ENCODE assay signal across 8 mouse cellular contexts in genomic region chr11:69150444-69150843, GRCm38 (mm10). TPM values are rescaled to one million over a fixed set of nuclear protein-coding genes. Genes with fewer than 3 reads are reported as not detected.
A peak's percentile ranks its signal among the peaks of the same experiment; 100 is the strongest.
DNase-seq lines count a peak whose midpoint lies in the region; ATAC-seq and TF ChIP-seq lines count a peak whose summit lies in the region.

No protein-coding gene starts in this region.

- TF ChIP-seq CTCF in ES-Bruce4 (IDR thresholded peaks at IDR 0.05; ENCODE audit: low read depth, low read length) = peak; percentile 44

- no peaks in the 10 kb centered on the region for H3K4me1 ChIP-seq in ES-Bruce4 (ENCODE audit: control insufficient read depth, insufficient read depth, low read length)
- H3K4me1 ChIP-seq in embryonic facial prominence, embryonic 11.5 days (ENCODE audit: control insufficient read depth, insufficient read depth, low read length) = peaks cover 3% of the 10 kb centered on the region; the same call in 1 of the 2 replicates
- no peaks in the 10 kb centered on the region for H3K4me1 ChIP-seq in heart, embryonic 16.5 days (ENCODE audit: control insufficient read depth, insufficient read depth, low read length)
- peaks cover 3% of the 10 kb centered on the region; the same call in 1 of the 2 replicates for H3K4me1 ChIP-seq in lung, embryonic 16.5 days (replicated peaks; ENCODE audit: control insufficient read depth, insufficient read depth, low read length)

- TF ChIP-seq EP300 in ES-Bruce4 (IDR thresholded peaks at IDR 0.05; ENCODE audit: insufficient read depth, low read depth, low read length) = no peak

- H3K9ac ChIP-seq in ES-Bruce4 (ENCODE audit: low read depth, poor library complexity, severe bottlenecking) = peak overlapping the region; percentile 21
- no peak overlapping the region; the same call in 1 of the 2 replicates for H3K9ac ChIP-seq in embryonic facial prominence, embryonic 11.5 days (replicated peaks; ENCODE audit: low read length)
- peak overlapping the region; percentile 32; the same call in 1 of the 2 replicates for H3K9ac ChIP-seq in heart, embryonic 16.5 days (ENCODE audit: low read length)
- H3K9ac ChIP-seq in lung, embryonic 16.5 days (ENCODE audit: low read length) = peak overlapping the region; percentile 15; the same call in 1 of the 2 replicates

- 0 out of 2 replicates have a peak, but pooled peaks have one; percentile 29 for ATAC-seq in embryonic facial prominence, embryonic 11.5 days (replicated peaks; ENCODE audit: insufficient number of reproducible peaks, low FRiP score, low TSS enrichment, low read depth)
- no peak for ATAC-seq in heart, embryonic 16.5 days (replicated peaks; ENCODE audit: extremely low read depth, insufficient read depth, low FRiP score)
- ATAC-seq in lung, embryonic 16.5 days (ENCODE audit: low read depth) = 0 out of 2 replicates have a peak, but pooled peaks have one; percentile 38

- TF ChIP-seq POLR2A in ES-Bruce4 (IDR thresholded peaks at IDR 0.05; ENCODE audit: insufficient read depth, low read length) = no peak

- H3K27me3 ChIP-seq in ES-Bruce4 (ENCODE audit: control insufficient read depth, insufficient read depth, low read length, poor library complexity, severe bottlenecking) = no peaks in the 10 kb centered on the region
- H3K27me3 ChIP-seq in embryonic facial prominence, embryonic 11.5 days (ENCODE audit: control insufficient read depth, insufficient read depth, low read length) = peaks cover 3% of the 10 kb centered on the region; the same call in 1 of the 2 replicates
- 0 out of 2 replicates have a peak, but pooled peaks cover 4% of the 10 kb centered on the region for H3K27me3 ChIP-seq in heart, embryonic 16.5 days (ENCODE audit: control insufficient read depth, insufficient read depth, low read length)
- H3K27me3 ChIP-seq in lung, embryonic 16.5 days (ENCODE audit: control insufficient read depth, insufficient read depth, low read depth, low read length) = peaks cover 9% of the 10 kb centered on the region; the same call in 1 of the 2 replicates

- peak; percentile 76 for DNase-seq in adrenal gland, postnatal 25 days
- DNase-seq in embryonic facial prominence, embryonic 11.5 days (ENCODE audit: low spot score) = peak; percentile 84
- DNase-seq in kidney, postnatal 25 days = peak; percentile 74 to 85
- DNase-seq in retina, postnatal 1 day = peak; percentile 77
- DNase-seq in urinary bladder, postnatal 36 days (ENCODE audit: low spot score in 2 of 2) = peak; percentile 44 to 47

- WGBS in embryonic facial prominence, embryonic 11.5 days = 13% methylated on average over 7 of the region's 7 CpGs
- 7% methylated on average over 7 of the region's 7 CpGs for WGBS in heart, embryonic 16.5 days
- 5% methylated on average over 7 of the region's 7 CpGs for WGBS in lung, embryonic 16.5 days

- H3K4me3 ChIP-seq in ES-Bruce4 (ENCODE audit: low read depth, low read length) = peak overlapping the region; percentile 54
- no peak overlapping the region for H3K4me3 ChIP-seq in embryonic facial prominence, embryonic 11.5 days (ENCODE audit: low read depth, low read length)
- peak overlapping the region; percentile 27 for H3K4me3 ChIP-seq in heart, embryonic 16.5 days (ENCODE audit: low read length)
- peak overlapping the region; percentile 25 for H3K4me3 ChIP-seq in lung, embryonic 16.5 days (ENCODE audit: low read length)

- H3K9me3 ChIP-seq in ES-Bruce4 (replicated peaks; ENCODE audit: control insufficient read depth, insufficient read depth, low read length, poor library complexity, severe bottlenecking) = no peaks in the 10 kb centered on the region
- H3K9me3 ChIP-seq in embryonic facial prominence, embryonic 11.5 days (replicated peaks; ENCODE audit: control insufficient read depth, low read length) = no peaks in the 10 kb centered on the region
- no peaks in the 10 kb centered on the region for H3K9me3 ChIP-seq in heart, embryonic 16.5 days (replicated peaks; ENCODE audit: control insufficient read depth, low read length)
- H3K9me3 ChIP-seq in lung, embryonic 16.5 days (ENCODE audit: control insufficient read depth, low read length) = no peaks in the 10 kb centered on the region

- no peak overlapping the region for H3K27ac ChIP-seq in ES-Bruce4 (ENCODE audit: insufficient read depth, low read length)
- no peak overlapping the region for H3K27ac ChIP-seq in embryonic facial prominence, embryonic 11.5 days (replicated peaks; ENCODE audit: low read depth, low read length)
- no peak overlapping the region for H3K27ac ChIP-seq in heart, embryonic 16.5 days (ENCODE audit: low read length)
- H3K27ac ChIP-seq in lung, embryonic 16.5 days (ENCODE audit: low read length) = no peak overlapping the region

- H3K36me3 ChIP-seq in ES-Bruce4 (ENCODE audit: control insufficient read depth, insufficient read depth, low read length, poor library complexity, severe bottlenecking) = no peaks in the 10 kb centered on the region
- no peaks in the 10 kb centered on the region for H3K36me3 ChIP-seq in embryonic facial prominence, embryonic 11.5 days (replicated peaks; ENCODE audit: control insufficient read depth, insufficient read depth, low read depth, low read length)
- no peaks in the 10 kb centered on the region for H3K36me3 ChIP-seq in heart, embryonic 16.5 days (ENCODE audit: control insufficient read depth, insufficient read depth)
- H3K36me3 ChIP-seq in lung, embryonic 16.5 days (ENCODE audit: control insufficient read depth, insufficient read depth, low read length) = no peaks in the 10 kb centered on the region

- H3K4me2 ChIP-seq in embryonic facial prominence, embryonic 11.5 days (ENCODE audit: low read depth, low read length) = peak overlapping the region; percentile 36
- H3K4me2 ChIP-seq in heart, embryonic 16.5 days (ENCODE audit: low read depth, low read length) = peak overlapping the region; percentile 54
- H3K4me2 ChIP-seq in lung, embryonic 16.5 days (ENCODE audit: low read depth, low read length) = peak overlapping the region; percentile 50

RNA-seq across cellular contexts. Expression of gene Alox12b, which starts 6.3 kb away (rescaled TPM):
- polyA plus RNA-seq in ES-Bruce4 (2011; ENCODE audit: insufficient read depth, insufficient read length, low read depth, missing spikeins) = 0.27 TPM in 1 of 2 replicates, not detected in the other
- total RNA-seq in adrenal gland, postnatal 25 days (2021) = not detected in 2 replicates
- 0.20 and 0.27 TPM in 2 replicates for polyA plus RNA-seq in embryonic facial prominence, embryonic 11.5 days (2014; fragmentation: Nextera tagmentation; extraction: Ambion mirVana)
- polyA plus RNA-seq in heart, embryonic 16.5 days (2015; fragmentation: Nextera tagmentation; extraction: Ambion mirVana) = not detected in 2 replicates
- 0.33 TPM in 1 of 2 replicates, not detected in the other for polyA plus RNA-seq in lung, embryonic 16.5 days (2015; fragmentation: Nextera tagmentation; extraction: Ambion mirVana)

RNA-seq across cellular contexts. Expression of gene Aloxe3, which starts 24.7 kb away (rescaled TPM):
- 1.7 and 2.0 TPM in 2 replicates for polyA plus RNA-seq in ES-Bruce4 (2011; ENCODE audit: insufficient read depth, insufficient read length, low read depth, missing spikeins)
- 0.64 and 2.8 TPM in 2 replicates for total RNA-seq in adrenal gland, postnatal 25 days (2021)
- 0.25 and 0.88 TPM in 2 replicates for polyA plus RNA-seq in embryonic facial prominence, embryonic 11.5 days (2014; fragmentation: Nextera tagmentation; extraction: Ambion mirVana)
- polyA plus RNA-seq in heart, embryonic 16.5 days (2015; fragmentation: Nextera tagmentation; extraction: Ambion mirVana) = 0.08 and 0.26 TPM in 2 replicates
- 0.24 and 0.31 TPM in 2 replicates for polyA plus RNA-seq in lung, embryonic 16.5 days (2015; fragmentation: Nextera tagmentation; extraction: Ambion mirVana)

RNA-seq across cellular contexts. Expression of gene 9130213A22Rik, which starts 28.1 kb away (rescaled TPM):
- polyA plus RNA-seq in ES-Bruce4 (2011; ENCODE audit: insufficient read depth, insufficient read length, low read depth, missing spikeins) = not detected in 2 replicates
- total RNA-seq in adrenal gland, postnatal 25 days (2021) = 1.2 and 1.6 TPM in 2 replicates
- polyA plus RNA-seq in embryonic facial prominence, embryonic 11.5 days (2014; fragmentation: Nextera tagmentation; extraction: Ambion mirVana) = not detected in 2 replicates
- 0.41 and 0.72 TPM in 2 replicates for polyA plus RNA-seq in heart, embryonic 16.5 days (2015; fragmentation: Nextera tagmentation; extraction: Ambion mirVana)
- 0.36 and 0.44 TPM in 2 replicates for polyA plus RNA-seq in lung, embryonic 16.5 days (2015; fragmentation: Nextera tagmentation; extraction: Ambion mirVana)

RNA-seq across cellular contexts. Expression of gene Hes7, which starts 30.2 kb away (rescaled TPM):
- polyA plus RNA-seq in ES-Bruce4 (2011; ENCODE audit: insufficient read depth, insufficient read length, low read depth, missing spikeins) = not detected in 2 replicates
- not detected in 2 replicates for total RNA-seq in adrenal gland, postnatal 25 days (2021)
- 0.11 TPM in 1 of 2 replicates, not detected in the other for polyA plus RNA-seq in embryonic facial prominence, embryonic 11.5 days (2014; fragmentation: Nextera tagmentation; extraction: Ambion mirVana)
- 0.50 TPM in 2 replicates for polyA plus RNA-seq in heart, embryonic 16.5 days (2015; fragmentation: Nextera tagmentation; extraction: Ambion mirVana)
- 0.38 and 0.43 TPM in 2 replicates for polyA plus RNA-seq in lung, embryonic 16.5 days (2015; fragmentation: Nextera tagmentation; extraction: Ambion mirVana)

RNA-seq across cellular contexts. Expression of gene Alox8, which starts 47.2 kb away (rescaled TPM):
- polyA plus RNA-seq in ES-Bruce4 (2011; ENCODE audit: insufficient read depth, insufficient read length, low read depth, missing spikeins) = not detected in 2 replicates
- not detected in 2 replicates for total RNA-seq in adrenal gland, postnatal 25 days (2021)
- polyA plus RNA-seq in embryonic facial prominence, embryonic 11.5 days (2014; fragmentation: Nextera tagmentation; extraction: Ambion mirVana) = not detected in 2 replicates
- 1.7 TPM in 2 replicates for polyA plus RNA-seq in heart, embryonic 16.5 days (2015; fragmentation: Nextera tagmentation; extraction: Ambion mirVana)
- polyA plus RNA-seq in lung, embryonic 16.5 days (2015; fragmentation: Nextera tagmentation; extraction: Ambion mirVana) = 0.43 and 0.44 TPM in 2 replicates
